Mouse (Mus musculus) midbrain, embryonic 14.5 days (tissue): ENCODE data around the gene Myt1l. TPM values are rescaled to one million over a fixed set of nuclear protein-coding genes. Genes with fewer than 3 reads are reported as not detected.

Experiments
- ATAC-seq: fragments of 200-750 bp; cut with Nextera tagmentation; 2 replicates; pipeline ENCODE4 v1.8.0; 2017; ENCODE audit warnings: moderate number of reproducible peaks, moderate library complexity; ENCODE audit not compliant: low FRiP score, low TSS enrichment
- DNase-seq: peaks from one replicate; pipeline ENCODE4 v3.0.0-alpha.2; 2015
- H3K27ac ChIP-seq: fragments of 300-500 bp; sonication (generic); replicated peaks from 2 replicates; pipeline ENCODE4 v1.5.1; 2014; ENCODE audit warnings: mild to moderate bottlenecking, low read depth, low read length, moderate library complexity
- H3K27me3 ChIP-seq: fragments of 300-500 bp; sonication (generic); 2 replicates; pipeline ENCODE4 v1.6.1; 2014; ENCODE audit warnings: low read length, control low read depth, mixed read lengths; ENCODE audit not compliant: control insufficient read depth, insufficient read depth
- H3K36me3 ChIP-seq: fragments of 300-500 bp; sonication (generic); 2 replicates; pipeline ENCODE4 v1.6.1; 2014; ENCODE audit warnings: low read length, control low read depth; ENCODE audit not compliant: control insufficient read depth, insufficient read depth
- H3K4me1 ChIP-seq: fragments of 300-500 bp; sonication (generic); 2 replicates; pipeline ENCODE4 v1.6.1; 2014; ENCODE audit warnings: mild to moderate bottlenecking, antibody characterized with exemption, low read length, control low read depth; ENCODE audit not compliant: control insufficient read depth, insufficient read depth
- H3K4me2 ChIP-seq: fragments of 300-500 bp; sonication (generic); 2 replicates; pipeline ENCODE4 v1.6.1; 2014; ENCODE audit warnings: mild to moderate bottlenecking, low read length, moderate library complexity
- H3K4me3 ChIP-seq: fragments of 300-500 bp; sonication (generic); replicated peaks from 2 replicates; pipeline ENCODE4 v1.5.1; 2014; ENCODE audit warnings: low read depth, low read length
- H3K9ac ChIP-seq: fragments of 300-500 bp; sonication (generic); replicated peaks from 2 replicates; pipeline ENCODE4 v1.6.1; 2014; ENCODE audit warnings: mild to moderate bottlenecking, low read length, moderate library complexity
- H3K9me3 ChIP-seq: fragments of 300-500 bp; sonication (generic); 2 replicates; pipeline ENCODE4 v1.6.1; 2016; ENCODE audit warnings: low read length, control low read depth, mixed read lengths; ENCODE audit not compliant: control insufficient read depth
- WGBS: fragments of 180-500 bp; shearing (Covaris S2); extraction: QIAGEN DNeasy Blood & Tissue Kit; methylation state at CpG from one replicate; pipeline ENCODE4 v1.1.7; 2014; 5-methylcytosine and 5-hydroxymethylcytosine counted together
- polyA plus RNA-seq: library from polyadenylated mRNA; unstranded; fragments of >200 nt; fragmentation: Nextera tagmentation; extraction: Ambion mirVana; gene quantifications from 2 replicates; pipeline ENCODE4 v1.2.1, GENCODE M21; 2014

Gene Myt1l
- polyA plus RNA-seq, 1 experiment from 2014 or later = 250 TPM

- Histone ChIP-seq H3K4me3 (no peak overlapping the region), H3K27ac (no peak overlapping the region), H3K4me1 (peaks cover 6% of the 10 kb centered on the region; the same call in 1 of the 2 replicates), H3K36me3 (no peaks in the 10 kb centered on the region; the same call in 1 of the 2 replicates), H3K4me2 (no peak overlapping the region), H3K9ac (no peak overlapping the region), H3K27me3 (no peaks in the 10 kb centered on the region), H3K9me3 (no peaks in the 10 kb centered on the region)
- WGBS = 68% methylated on average over 2 of the region's 2 CpGs
- DNase-seq (no peak), ATAC-seq (no peak)
Measured at GRCm38 (mm10) chr12:29728294-29728693, 200.1 kb downstream of the Myt1l start.

GRCm38 (mm10) chr12:29740346-29741025 is 212.3 kb downstream of the Myt1l start:
- H3K27me3 ChIP-seq = no peaks in the 10 kb centered on the region
- H3K9ac ChIP-seq = no peak overlapping the region
- H3K27ac ChIP-seq = peak overlapping the region; percentile 46
- DNase-seq (peak; percentile 28), ATAC-seq (no peak)
- no peak overlapping the region for H3K4me2 ChIP-seq
- H3K4me1 ChIP-seq = 0 out of 2 replicates have a peak, but pooled peaks cover 3% of the 10 kb centered on the region
- 59% methylated on average over 8 of the region's 8 CpGs for WGBS
- H3K9me3 ChIP-seq = no peaks in the 10 kb centered on the region
- no peaks in the 10 kb centered on the region for H3K36me3 ChIP-seq
- no peak overlapping the region for H3K4me3 ChIP-seq

GRCm38 (mm10) chr12:29741181-29741580 is 213.0 kb downstream of the Myt1l start:
- H3K36me3 ChIP-seq = no peaks in the 10 kb centered on the region
- H3K4me2 ChIP-seq = no peak overlapping the region
- DNase-seq (no peak), ATAC-seq (no peak)
- H3K4me1 ChIP-seq = 0 out of 2 replicates have a peak, but pooled peaks cover 3% of the 10 kb centered on the region
- H3K9ac ChIP-seq = no peak overlapping the region
- 92% methylated on average over 6 of the region's 6 CpGs for WGBS
- no peak overlapping the region for H3K4me3 ChIP-seq
- peak overlapping the region; percentile 46 for H3K27ac ChIP-seq
- no peaks in the 10 kb centered on the region for H3K27me3 ChIP-seq
- no peaks in the 10 kb centered on the region for H3K9me3 ChIP-seq

- ATAC-seq (no peak), DNase-seq (no peak)
- 54% methylated on average over 4 of the region's 4 CpGs for WGBS
- H3K27ac ChIP-seq = peak overlapping the region; percentile 41; the same call in 1 of the 2 replicates
- no peak overlapping the region for H3K9ac ChIP-seq
- H3K27me3 ChIP-seq = no peaks in the 10 kb centered on the region
- no peaks in the 10 kb centered on the region for H3K9me3 ChIP-seq
- no peak overlapping the region for H3K4me3 ChIP-seq
- no peaks in the 10 kb centered on the region for H3K36me3 ChIP-seq
- H3K4me1 ChIP-seq = peaks cover 6% of the 10 kb centered on the region
- H3K4me2 ChIP-seq = no peak overlapping the region
Measured at GRCm38 (mm10) chr12:29750604-29751128, 222.5 kb downstream of the Myt1l start.

- Histone ChIP-seq H3K27me3 (no peaks in the 10 kb centered on the region), H3K4me1 (peaks cover 6% of the 10 kb centered on the region), H3K4me3 (no peak overlapping the region), H3K4me2 (no peak overlapping the region), H3K27ac (no peak overlapping the region), H3K36me3 (no peaks in the 10 kb centered on the region), H3K9me3 (no peaks in the 10 kb centered on the region), H3K9ac (no peak overlapping the region)
- ATAC-seq = no peak
- DNase-seq = no peak
- WGBS = 90% methylated on average over 5 of the region's 5 CpGs
Measured at GRCm38 (mm10) chr12:29755086-29755871, 227.1 kb downstream of the Myt1l start.

GRCm38 (mm10) chr12:29755872-29756265 is 227.7 kb downstream of the Myt1l start:
- Histone ChIP-seq H3K4me1 (peaks cover 2% of the 10 kb centered on the region), H3K9me3 (no peaks in the 10 kb centered on the region), H3K27me3 (no peaks in the 10 kb centered on the region), H3K9ac (no peak overlapping the region), H3K4me3 (no peak overlapping the region), H3K36me3 (no peaks in the 10 kb centered on the region), H3K4me2 (no peak overlapping the region), H3K27ac (no peak overlapping the region)
- 92% methylated on average over 3 of the region's 3 CpGs for WGBS
- no peak for DNase-seq
- ATAC-seq = no peak

GRCm38 (mm10) chr12:29760611-29761010 is 232.4 kb downstream of the Myt1l start:
- WGBS = 84% methylated on average over 4 of the region's 4 CpGs
- H3K9me3 ChIP-seq = no peaks in the 10 kb centered on the region
- no peak for DNase-seq

GRCm38 (mm10) chr12:29766158-29766557 is 238.0 kb downstream of the Myt1l start:
- DNase-seq = no peak
- no peak overlapping the region for H3K4me3 ChIP-seq
- no peak for ATAC-seq
- no peaks in the 10 kb centered on the region for H3K27me3 ChIP-seq
- no peak overlapping the region for H3K27ac ChIP-seq
- WGBS = 95% methylated on average over 1 of the region's 1 CpGs
- H3K4me2 ChIP-seq = no peak overlapping the region
- H3K36me3 ChIP-seq = no peaks in the 10 kb centered on the region
- H3K9me3 ChIP-seq = no peaks in the 10 kb centered on the region
- H3K4me1 ChIP-seq = no peaks in the 10 kb centered on the region; the same call in 1 of the 2 replicates
- no peak overlapping the region for H3K9ac ChIP-seq

More at GRCm38 (mm10) chr12:29760611-29761010, 232.4 kb downstream of the Myt1l start:
- no peaks in the 10 kb centered on the region for H3K4me1 ChIP-seq
- H3K27me3 ChIP-seq = no peaks in the 10 kb centered on the region
- H3K27ac ChIP-seq = no peak overlapping the region
- no peak for ATAC-seq
- H3K4me2 ChIP-seq = no peak overlapping the region
- no peak overlapping the region for H3K9ac ChIP-seq
- H3K4me3 ChIP-seq = no peak overlapping the region
- no peaks in the 10 kb centered on the region for H3K36me3 ChIP-seq
